13 mouse cellular contexts compared by ENCODE assay signal in genomic region chr1:89625967-89626366, GRCm38 (mm10).
"Had no signal": no experiment of that assay in that cellular context is flagged by ENCODE, and none has a peak within 500 bp of the region (broad histone marks: within the 10 kb centered on the region; RNA-seq: fewer than 3 reads in every experiment).

No protein-coding gene starts in this region.

- DNase-seq: kidney, adult 2 months; kidney, postnatal 25 days; left cerebral cortex, postnatal 4 days; lung, adult 18-20 months; lung, postnatal 10 days; right cerebral cortex, postnatal 14 days; thymus, adult 2 months; thymus, postnatal 25 days had no signal

- H3K4me3 ChIP-seq: kidney, embryonic 15.5 days; limb, embryonic 13.5 days; stomach, embryonic 15.5 days had no signal

- H3K9me3 ChIP-seq: kidney, embryonic 15.5 days; limb, embryonic 13.5 days; stomach, embryonic 15.5 days had no signal

- H3K27me3 ChIP-seq: kidney, embryonic 15.5 days; limb, embryonic 13.5 days; stomach, embryonic 15.5 days had no signal

- ATAC-seq: midbrain, embryonic 16.5 days had no signal

- H3K4me2 ChIP-seq: kidney, embryonic 15.5 days; limb, embryonic 13.5 days; stomach, embryonic 15.5 days had no signal

- H3K9ac ChIP-seq: kidney, embryonic 15.5 days; limb, embryonic 13.5 days; liver, embryonic 14.5 days; stomach, embryonic 15.5 days had no signal

- H3K4me1 ChIP-seq: stomach, embryonic 15.5 days had no signal

- H3K27ac ChIP-seq: kidney, embryonic 15.5 days; limb, embryonic 13.5 days; liver, embryonic 14.5 days; stomach, embryonic 15.5 days had no signal
